Mouse (Mus musculus): ENCODE data around the gene Prl7a2. TPM values are rescaled to one million over a fixed set of nuclear protein-coding genes. Genes with fewer than 3 reads are reported as not detected.

The Prl7a2 gene
- polyA plus RNA-seq (2015; fragmentation: Nextera tagmentation; extraction: Ambion mirVana): not detected in 2 replicates

GRCm38 (mm10) chr13:27667936-27668335, at the start of gene Prl7a2:
Gene Prl7a2 (minus strand): TSS chr13:27668036.

GRCm38 (mm10) chr13:27716636-27717035, 48.8 kb upstream of the Prl7a2 start, which contains the start of gene Prl7d1:
Gene Prl7d1 (minus strand): TSS chr13:27716736.

GRCm38 (mm10) chr13:27642393-27642792, 25.4 kb downstream of the Prl7a2 start, which contains the start of gene Prl7a1:
Gene Prl7a1 (minus strand): TSS chr13:27642493.

GRCm38 (mm10) chr13:27610482-27610881, 57.4 kb downstream of the Prl7a2 start, which contains the start of gene Prl7b1:
Gene Prl7b1 (minus strand): TSS chr13:27610582.

Other genes starting within 250 kb of the Prl7a2 start
- not detected in 2 replicates for gene Prl8a6, start 229.3 kb downstream of the Prl7a2 start, polyA plus RNA-seq (2015; fragmentation: Nextera tagmentation; extraction: Ambion mirVana)
- not detected in 2 replicates for gene Prl8a8, start 154.8 kb downstream of the Prl7a2 start, polyA plus RNA-seq (2015; fragmentation: Nextera tagmentation; extraction: Ambion mirVana)
- gene Prl8a9, start 103.4 kb downstream of the Prl7a2 start, polyA plus RNA-seq (2015; fragmentation: Nextera tagmentation; extraction: Ambion mirVana): not detected in 2 replicates
- not detected in 2 replicates for gene Prl8a1, start 85.9 kb downstream of the Prl7a2 start, polyA plus RNA-seq (2015; fragmentation: Nextera tagmentation; extraction: Ambion mirVana)
- not detected in 2 replicates for gene Prl7b1, start 57.5 kb downstream of the Prl7a2 start, polyA plus RNA-seq (2015; fragmentation: Nextera tagmentation; extraction: Ambion mirVana)
- gene Prl7a1, start 25.5 kb downstream of the Prl7a2 start, polyA plus RNA-seq (2015; fragmentation: Nextera tagmentation; extraction: Ambion mirVana): not detected in 2 replicates
- gene Prl7d1, start 48.7 kb upstream of the Prl7a2 start, polyA plus RNA-seq (2015; fragmentation: Nextera tagmentation; extraction: Ambion mirVana): not detected in 2 replicates
- gene Prl7c1, start 112.8 kb upstream of the Prl7a2 start, polyA plus RNA-seq (2015; fragmentation: Nextera tagmentation; extraction: Ambion mirVana): not detected in 2 replicates
- not detected in 2 replicates for gene Prl2a1, start 133.6 kb upstream of the Prl7a2 start, polyA plus RNA-seq (2015; fragmentation: Nextera tagmentation; extraction: Ambion mirVana)
- not detected in 2 replicates for gene Prl2c1, start 181.3 kb upstream of the Prl7a2 start, polyA plus RNA-seq (2015; fragmentation: Nextera tagmentation; extraction: Ambion mirVana)

All from skeletal muscle tissue, postnatal 0 days (tissue).